Comparison of ENCODE assay signal across 16 mouse cellular contexts in the genomic region with DNA sequence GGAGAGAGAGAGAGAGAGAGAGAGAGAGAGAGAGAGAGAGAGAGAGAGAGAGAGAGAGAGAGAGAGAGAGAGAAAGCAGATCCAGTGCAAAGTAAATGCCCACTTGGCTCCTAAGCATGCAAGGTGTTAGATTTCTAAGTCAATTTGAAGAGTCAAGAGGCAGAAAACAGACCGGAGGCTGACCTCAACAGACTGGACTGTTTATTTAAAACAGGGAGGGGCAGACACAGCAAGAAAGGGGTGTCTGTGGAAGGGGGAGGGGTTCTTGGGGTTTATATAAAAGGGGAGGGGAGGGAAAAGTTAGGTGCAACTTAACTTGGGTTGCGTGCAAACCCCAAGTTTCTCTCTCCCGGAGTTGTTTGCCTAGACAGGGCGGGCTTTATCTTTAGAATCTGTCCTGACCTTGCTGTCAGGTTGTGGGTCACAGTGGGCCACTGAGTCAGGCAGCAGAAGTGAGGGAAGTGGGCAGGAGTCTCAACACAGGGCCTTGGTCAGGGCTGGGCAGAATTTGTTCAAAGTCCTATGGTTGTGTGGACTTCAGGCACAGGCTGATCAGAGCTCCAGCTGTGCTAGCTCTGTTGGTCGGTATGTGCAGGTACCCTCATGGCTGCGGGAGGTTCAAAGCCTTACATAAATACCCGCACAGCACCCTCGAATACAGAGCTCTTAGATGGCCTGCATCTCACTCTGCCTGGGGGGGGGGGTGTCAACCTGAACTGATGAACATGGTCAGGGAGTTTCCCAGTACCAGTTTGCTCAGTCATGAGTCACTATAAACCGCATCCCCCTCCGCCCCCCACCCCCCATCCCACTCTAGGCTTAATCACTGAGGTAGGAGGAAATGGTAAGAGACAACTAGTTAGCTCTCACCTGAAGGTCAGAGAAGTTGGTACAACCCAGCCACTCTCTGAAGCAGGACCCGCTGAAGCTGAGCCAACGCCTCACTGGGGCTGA. TPM values are rescaled to one million over a fixed set of nuclear protein-coding genes. Genes with fewer than 3 reads are reported as not detected.
DNase-seq lines count a peak whose midpoint lies in the region; ATAC-seq and TF ChIP-seq lines count a peak whose summit lies in the region.
"Had no signal": no experiment of that assay in that cellular context is flagged by ENCODE, and none has a peak within 500 bp of the region (broad histone marks: within the 10 kb centered on the region; RNA-seq: fewer than 3 reads in every experiment).

No protein-coding gene starts in this region.

- H3K4me2 ChIP-seq in kidney, embryonic 16.5 days (replicated peaks; ENCODE audit: low read depth, low read length) = no peak overlapping the region
- H3K4me2 ChIP-seq: heart, embryonic 15.5 days; intestine, embryonic 15.5 days; limb, embryonic 15.5 days had no signal

- no peak for TF ChIP-seq CTCF in bone marrow, adult 2 months (IDR thresholded peaks at IDR 0.05; ENCODE audit: control insufficient read depth, insufficient read depth, low read length)
- no peak for TF ChIP-seq CTCF in layer of hippocampus, adult 2 months (conservative IDR thresholded peaks at IDR 0.05)

- peaks cover 12% of the 10 kb centered on the region for H3K4me1 ChIP-seq in kidney, embryonic 16.5 days (ENCODE audit: insufficient read depth, low read length)
- H3K4me1 ChIP-seq in bone marrow, adult 2 months (ENCODE audit: control insufficient read depth, insufficient read depth, low read length) = peaks cover 13% of the 10 kb centered on the region
- H3K4me1 ChIP-seq: hindbrain, embryonic 10.5 days; intestine, embryonic 15.5 days had no signal

- no peak overlapping the region for H3K4me3 ChIP-seq in kidney, embryonic 16.5 days (ENCODE audit: low read length)
- no peak overlapping the region for H3K4me3 ChIP-seq in bone marrow, adult 2 months (replicated peaks; ENCODE audit: control insufficient read depth, low read depth, low read length)
- no peak overlapping the region for H3K4me3 ChIP-seq in layer of hippocampus, adult 2 months
- H3K4me3 ChIP-seq: forebrain, embryonic 10.5 days; heart, embryonic 15.5 days; hindbrain, embryonic 10.5 days; intestine, embryonic 15.5 days; limb, embryonic 15.5 days; midbrain, embryonic 10.5 days had no signal

- no peak overlapping the region for H3K27ac ChIP-seq in kidney, embryonic 16.5 days (ENCODE audit: low read length)
- H3K27ac ChIP-seq in bone marrow, adult 2 months (ENCODE audit: control insufficient read depth, insufficient read depth, low read depth, low read length, poor library complexity) = peak overlapping the region; percentile 33
- no peak overlapping the region for H3K27ac ChIP-seq in layer of hippocampus, adult 2 months
- H3K27ac ChIP-seq: forebrain, embryonic 10.5 days; heart, embryonic 15.5 days; hindbrain, embryonic 10.5 days; intestine, embryonic 15.5 days; limb, embryonic 15.5 days; midbrain, embryonic 10.5 days had no signal

- no peaks in the 10 kb centered on the region for H3K27me3 ChIP-seq in kidney, embryonic 16.5 days (ENCODE audit: insufficient read depth, low read length)
- no peaks in the 10 kb centered on the region for H3K27me3 ChIP-seq in splenic B cell, adult 2 months (ENCODE audit: control insufficient read depth, insufficient read depth, low read length, poor library complexity, severe bottlenecking)
- H3K27me3 ChIP-seq: heart, embryonic 15.5 days; intestine, embryonic 15.5 days; limb, embryonic 15.5 days had no signal

- H3K9ac ChIP-seq in kidney, embryonic 16.5 days (replicated peaks; ENCODE audit: low read length) = no peak overlapping the region
- H3K9ac ChIP-seq: heart, embryonic 15.5 days; intestine, embryonic 15.5 days; limb, embryonic 15.5 days; liver, postnatal 0 days had no signal

- peak; percentile 33; the same call in 1 of the 2 replicates for ATAC-seq in kidney, embryonic 16.5 days (ENCODE audit: low FRiP score, low TSS enrichment)
- ATAC-seq in megakaryocyte progenitor cell, adult 5-6 weeks (replicated peaks; ENCODE audit: poor library complexity) = no peak
- ATAC-seq: liver, postnatal 0 days had no signal

- no peak for DNase-seq in kidney, postnatal 4 days
- DNase-seq in thymus, postnatal 0 days (ENCODE audit: low spot score) = peak; percentile 25
- DNase-seq in thymus, postnatal 14 days = no peak
- DNase-seq in splenic B cell, adult 2 months (ENCODE audit: low read depth, low spot score) = peak; percentile 67
- no peak for DNase-seq in layer of hippocampus, adult 2 months (ENCODE audit: low spot score in 2 of 2)
- DNase-seq: adrenal gland, adult 2 months; liver, postnatal 0 days had no signal

- no peak for TF ChIP-seq POLR2A in bone marrow, adult 2 months (IDR thresholded peaks at IDR 0.05; ENCODE audit: borderline replicate concordance, control insufficient read depth, low read depth, low read length)

- 66% methylated on average over 12 of the region's 12 CpGs for WGBS in kidney, embryonic 16.5 days
- 73% methylated on average over 12 of the region's 12 CpGs for WGBS in bone marrow, adult 2 months

- no peaks in the 10 kb centered on the region for H3K36me3 ChIP-seq in kidney, embryonic 16.5 days (ENCODE audit: insufficient read depth, low read length)
- no peaks in the 10 kb centered on the region for H3K36me3 ChIP-seq in splenic B cell, adult 2 months (ENCODE audit: control insufficient read depth, insufficient read depth, low read length, poor library complexity, severe bottlenecking)
- H3K36me3 ChIP-seq: forebrain, embryonic 10.5 days; heart, embryonic 15.5 days; hindbrain, embryonic 10.5 days; intestine, embryonic 15.5 days; limb, embryonic 15.5 days; midbrain, embryonic 10.5 days had no signal

- H3K9me3 ChIP-seq in kidney, embryonic 16.5 days (ENCODE audit: low read length) = peaks cover 7% of the 10 kb centered on the region
- H3K9me3 ChIP-seq: heart, embryonic 15.5 days; intestine, embryonic 15.5 days; limb, embryonic 15.5 days had no signal

RNA-seq across cellular contexts. Expression of a gene that starts 13.2 kb away (rescaled TPM):
- 520 and 550 TPM in 2 replicates for polyA plus RNA-seq in kidney, embryonic 16.5 days (2015; fragmentation: Nextera tagmentation; extraction: Ambion mirVana)
- polyA plus RNA-seq in thymus, postnatal 0 days (2015; fragmentation: Nextera tagmentation; extraction: Ambion mirVana) = 434 and 468 TPM in 2 replicates
- 33.6 and 65.3 TPM in 2 replicates for polyA plus RNA-seq in bone marrow, adult 2 months (2011; ENCODE audit: insufficient read depth, insufficient read length, low replicate concordance, missing spikeins)
- total RNA-seq in megakaryocyte progenitor cell, adult 5-6 weeks (2015) = 160 and 167 TPM in 2 replicates
- 91.4 and 129 TPM in 2 replicates for total RNA-seq in megakaryocyte progenitor cell, adult 5-6 weeks (2017)
- total RNA-seq in layer of hippocampus, adult 2 months (2021) = 100 to 1,000 TPM; 170 to 183 TPM

RNA-seq across cellular contexts. Expression of a gene that starts 38.9 kb away (rescaled TPM):
- 48.9 and 50.7 TPM in 2 replicates for polyA plus RNA-seq in kidney, embryonic 16.5 days (2015; fragmentation: Nextera tagmentation; extraction: Ambion mirVana)
- polyA plus RNA-seq in thymus, postnatal 0 days (2015; fragmentation: Nextera tagmentation; extraction: Ambion mirVana) = 39.0 and 41.8 TPM in 2 replicates
- polyA plus RNA-seq in bone marrow, adult 2 months (2011; ENCODE audit: insufficient read depth, insufficient read length, low replicate concordance, missing spikeins) = 28.4 and 46.7 TPM in 2 replicates
- total RNA-seq in megakaryocyte progenitor cell, adult 5-6 weeks (2015) = 9.0 and 13.1 TPM in 2 replicates
- total RNA-seq in megakaryocyte progenitor cell, adult 5-6 weeks (2017) = 19.2 and 23.4 TPM in 2 replicates
- 100 to 1,000 TPM; 155 to 162 TPM for total RNA-seq in layer of hippocampus, adult 2 months (2021)

RNA-seq across cellular contexts. Expression of a gene that starts 41.6 kb away (rescaled TPM):
- polyA plus RNA-seq in kidney, embryonic 16.5 days (2015; fragmentation: Nextera tagmentation; extraction: Ambion mirVana) = 18.1 and 24.3 TPM in 2 replicates
- 13.6 and 14.8 TPM in 2 replicates for polyA plus RNA-seq in thymus, postnatal 0 days (2015; fragmentation: Nextera tagmentation; extraction: Ambion mirVana)
- polyA plus RNA-seq in bone marrow, adult 2 months (2011; ENCODE audit: insufficient read depth, insufficient read length, low replicate concordance, missing spikeins) = 5.6 and 11.4 TPM in 2 replicates
- 5.5 and 5.7 TPM in 2 replicates for total RNA-seq in megakaryocyte progenitor cell, adult 5-6 weeks (2015)
- total RNA-seq in megakaryocyte progenitor cell, adult 5-6 weeks (2017) = 4.8 and 5.0 TPM in 2 replicates
- total RNA-seq in layer of hippocampus, adult 2 months (2021) = 10 to 100 TPM; 20.2 to 26.5 TPM

Comparison
In these comparisons a context has a peak if more than half of its experiments do, and no peak if none do; other contexts are left out.
1. DNase-seq: peak in thymus, postnatal 0 days (single experiment) and splenic B cell, adult 2 months (single experiment); none in kidney, postnatal 4 days (0 of 2), thymus, postnatal 14 days (single experiment) and layer of hippocampus, adult 2 months (0 of 2).